14 mouse cellular contexts compared by ENCODE assay signal in genomic region chr5:35592081-35592736, GRCm38 (mm10). TPM values are rescaled to one million over a fixed set of nuclear protein-coding genes. Genes with fewer than 3 reads are reported as not detected.
A peak's percentile ranks its signal among the peaks of the same experiment; 100 is the strongest.
DNase-seq lines count a peak whose midpoint lies in the region; ATAC-seq and TF ChIP-seq lines count a peak whose summit lies in the region.
"Had no signal": no experiment of that assay in that cellular context is flagged by ENCODE, and none has a peak within 500 bp of the region (broad histone marks: within the 10 kb centered on the region; RNA-seq: fewer than 3 reads in every experiment).

No protein-coding gene starts in this region.

- no peak overlapping the region for H3K4me3 ChIP-seq in heart, postnatal 0 days (ENCODE audit: low read depth, low read length)
- H3K4me3 ChIP-seq in heart, embryonic 11.5 days (ENCODE audit: low read depth, low read length): no peak overlapping the region
- no peak overlapping the region for H3K4me3 ChIP-seq in testis, adult 2 months (ENCODE audit: control insufficient read depth, low read depth, low read length)
- H3K4me3 ChIP-seq: erythroblast, embryonic 14.5 days; limb, embryonic 13.5 days; megakaryocyte, embryonic 14.5 days; neural tube, embryonic 13.5 days had no signal

- H3K4me1 ChIP-seq in heart, postnatal 0 days (ENCODE audit: control insufficient read depth, insufficient read depth): no peaks in the 10 kb centered on the region
- H3K4me1 ChIP-seq in heart, embryonic 11.5 days (ENCODE audit: control insufficient read depth, insufficient read depth, low read length): no peaks in the 10 kb centered on the region
- no peaks in the 10 kb centered on the region; the same call in 1 of the 2 replicates for H3K4me1 ChIP-seq in testis, adult 2 months (ENCODE audit: control insufficient read depth, insufficient read depth, low read length)
- H3K4me1 ChIP-seq: limb, embryonic 13.5 days; megakaryocyte, embryonic 14.5 days; neural tube, embryonic 13.5 days had no signal

- WGBS in heart, postnatal 0 days: 84% methylated on average over 21 of the region's 21 CpGs
- 75% methylated on average over 21 of the region's 21 CpGs for WGBS in heart, embryonic 11.5 days (ENCODE audit: insufficient replicate concordance)

- DNase-seq in heart, postnatal 0 days (ENCODE audit: low spot score): no peak
- DNase-seq in testis, postnatal 14 days (ENCODE audit: low spot score): no peak
- peak; percentile 17 for DNase-seq in NIH3T3 (ENCODE audit: low read depth)
- peak; percentile 31 for DNase-seq in naive thymus-derived CD4-positive, alpha-beta T cell, adult 2 months (ENCODE audit: low read depth)
- DNase-seq in gastrocnemius, postnatal 36 days: no peak
- DNase-seq in kidney, adult 9 months: no peak
- DNase-seq: cerebellum, postnatal 36 days; gastrocnemius, postnatal 14 days had no signal

- no peak for TF ChIP-seq POLR2A in testis, adult 2 months (IDR thresholded peaks at IDR 0.05; ENCODE audit: control insufficient read depth, low read depth, low read length)

- intact Hi-C loops in gastrocnemius, postnatal 36 days (cut with DNase I): loop anchor here (5.0 kb wide), 1 partner anchor 265 kb away; no protein-coding TSS in a partner anchor

- H3K9ac ChIP-seq in heart, postnatal 0 days (replicated peaks; ENCODE audit: low read depth, low read length): no peak overlapping the region
- H3K9ac ChIP-seq in heart, embryonic 11.5 days (ENCODE audit: low read depth, low read length): no peak overlapping the region
- H3K9ac ChIP-seq: limb, embryonic 13.5 days; neural tube, embryonic 13.5 days had no signal

- H3K4me2 ChIP-seq in heart, postnatal 0 days (ENCODE audit: low read depth, low read length): no peak overlapping the region
- no peak overlapping the region for H3K4me2 ChIP-seq in heart, embryonic 11.5 days
- H3K4me2 ChIP-seq: limb, embryonic 13.5 days; neural tube, embryonic 13.5 days had no signal

- H3K27ac ChIP-seq in heart, postnatal 0 days (ENCODE audit: low read depth): no peak overlapping the region
- H3K27ac ChIP-seq in heart, embryonic 11.5 days (ENCODE audit: low read depth, low read length): no peak overlapping the region
- no peak overlapping the region for H3K27ac ChIP-seq in testis, adult 2 months (ENCODE audit: control insufficient read depth, insufficient read depth, low read depth, low read length)
- H3K27ac ChIP-seq: limb, embryonic 13.5 days; neural tube, embryonic 13.5 days had no signal

- ATAC-seq in heart, postnatal 0 days (ENCODE audit: insufficient read depth, low read depth): no peak
- ATAC-seq in heart, embryonic 11.5 days (replicated peaks; ENCODE audit: insufficient number of reproducible peaks, low FRiP score, low TSS enrichment): no peak

- peaks cover 11% of the 10 kb centered on the region; the same call in 1 of the 2 replicates for H3K9me3 ChIP-seq in heart, postnatal 0 days (replicated peaks; ENCODE audit: control insufficient read depth, low read length)
- H3K9me3 ChIP-seq in heart, embryonic 11.5 days (replicated peaks; ENCODE audit: control insufficient read depth, low read length): no peaks in the 10 kb centered on the region; the same call in 1 of the 2 replicates

- peak; percentile 32 for TF ChIP-seq CTCF in heart, postnatal 0 days (IDR thresholded peaks at IDR 0.05; ENCODE audit: low read depth)
- peak; percentile 64; the same call in 1 of the 2 replicates for TF ChIP-seq CTCF in testis, adult 2 months (IDR thresholded peaks at IDR 0.05; ENCODE audit: control insufficient read depth, insufficient read depth, insufficient replicate concordance, low read depth, low read length)

- TF ChIP-seq EP300 in heart, postnatal 0 days (IDR thresholded peaks at IDR 0.05; ENCODE audit: low read depth): no peak

- H3K36me3 ChIP-seq in heart, postnatal 0 days (replicated peaks; ENCODE audit: control insufficient read depth, insufficient read depth, low read length): peaks cover 79% of the 10 kb centered on the region
- H3K36me3 ChIP-seq in heart, embryonic 11.5 days (ENCODE audit: control insufficient read depth, insufficient read depth, low read length): peaks cover 28% of the 10 kb centered on the region
- H3K36me3 ChIP-seq in testis, adult 2 months (ENCODE audit: control insufficient read depth, insufficient read depth, low read length): peaks cover 8% of the 10 kb centered on the region

- H3K27me3 ChIP-seq in heart, postnatal 0 days (ENCODE audit: control insufficient read depth, insufficient read depth, low read length): no peaks in the 10 kb centered on the region
- H3K27me3 ChIP-seq in heart, embryonic 11.5 days (ENCODE audit: control insufficient read depth, insufficient read depth, low read length): no peaks in the 10 kb centered on the region
- no peaks in the 10 kb centered on the region for H3K27me3 ChIP-seq in testis, adult 2 months (ENCODE audit: control insufficient read depth, insufficient read depth, low read length)
- H3K27me3 ChIP-seq: limb, embryonic 13.5 days; megakaryocyte, embryonic 14.5 days; neural tube, embryonic 13.5 days had no signal

RNA-seq across cellular contexts. Expression of gene Acox3, which starts 9.4 kb away (rescaled TPM):
- total RNA-seq in heart, postnatal 0 days (2014; rRNA removed; ENCODE audit: low replicate concordance): 26.8 and 31.2 TPM in 2 replicates
- 11.9 and 13.4 TPM in 2 replicates for polyA plus RNA-seq in heart, postnatal 0 days (2015; fragmentation: Nextera tagmentation; extraction: Ambion mirVana)
- polyA plus RNA-seq in heart, embryonic 11.5 days (2014; fragmentation: Nextera tagmentation; extraction: Ambion mirVana): 10.5 and 11.4 TPM in 2 replicates
- polyA plus RNA-seq in testis, adult 2 months (2012; rRNA removed): 45.2 and 52.9 TPM in 2 replicates
- 10 to 100 TPM; 16.5 to 17.8 TPM for total RNA-seq in gastrocnemius, postnatal 36 days (2021)

RNA-seq across cellular contexts. Expression of gene Trmt44, which starts 17.3 kb away (rescaled TPM):
- 7.3 and 8.1 TPM in 2 replicates for total RNA-seq in heart, postnatal 0 days (2014; rRNA removed; ENCODE audit: low replicate concordance)
- polyA plus RNA-seq in heart, postnatal 0 days (2015; fragmentation: Nextera tagmentation; extraction: Ambion mirVana): 2.4 and 2.6 TPM in 2 replicates
- polyA plus RNA-seq in heart, embryonic 11.5 days (2014; fragmentation: Nextera tagmentation; extraction: Ambion mirVana): 4.6 and 4.9 TPM in 2 replicates
- 4.7 and 4.8 TPM in 2 replicates for polyA plus RNA-seq in testis, adult 2 months (2012; rRNA removed)
- total RNA-seq in gastrocnemius, postnatal 36 days (2021): 1 to 10 TPM; 1.4 to 1.5 TPM

Comparison
In these comparisons a context has a peak if more than half of its experiments do, and no peak if none do; other contexts are left out.
1. DNase-seq: peak in NIH3T3 (single experiment) and naive thymus-derived CD4-positive, alpha-beta T cell, adult 2 months (single experiment); none in heart, postnatal 0 days (single experiment), testis, postnatal 14 days (single experiment), gastrocnemius, postnatal 36 days (0 of 2) and kidney, adult 9 months (single experiment).